Mouse (Mus musculus): Measurements from ENCODE around the gene Olfr876.

DNA sequence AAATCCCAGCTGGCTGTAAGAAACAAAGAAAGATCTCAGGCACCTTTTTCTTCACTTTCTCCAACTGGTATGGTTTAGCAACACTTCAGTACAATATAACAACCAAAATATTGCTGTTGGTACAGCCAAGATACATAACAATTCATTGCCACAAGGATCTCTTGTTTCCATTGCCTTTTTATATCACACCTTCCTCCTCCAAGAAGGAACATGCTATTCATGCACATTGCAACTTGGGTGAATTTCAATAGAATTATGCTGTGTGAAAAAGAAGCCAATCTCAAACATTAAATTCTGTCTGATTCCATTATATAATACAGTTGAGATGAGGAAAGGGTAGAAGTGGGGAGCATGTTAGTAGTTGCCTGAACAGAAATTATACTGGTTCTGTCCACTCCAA is 27.1 kb downstream of the Olfr876 start:
- TF ChIP-seq CTCF (conservative IDR thresholded peaks at IDR 0.05; ENCODE audit: low read length) (no peak), POU5F1 (IDR thresholded peaks at IDR 0.05; ENCODE audit: borderline replicate concordance, low read length) (no peak)

Measured in E14TG2a.4 (cell line).